Mouse (Mus musculus): ENCODE results near the gene Slc22a1. TPM values are rescaled to one million over a fixed set of nuclear protein-coding genes. Genes with fewer than 3 reads are reported as not detected.

The Slc22a1 gene
- total RNA-seq (2021) (10 to 100 TPM in 1 of 2 experiments, 1 to 10 TPM in 1; 7.9 to 10.8 TPM), polyA plus RNA-seq (2012; rRNA removed) (2.7 and 9.0 TPM in 2 replicates)
- long read RNA-seq, transcript Slc22a1-202 (4 exons, 447 nt), result major isoform, 5 of 5 reads
- long read RNA-seq, partial matches to known transcripts, result 0 of 5 reads
- long read RNA-seq, other reads (novel, unspliced or antisense), result 0 of 5 reads

DNA sequence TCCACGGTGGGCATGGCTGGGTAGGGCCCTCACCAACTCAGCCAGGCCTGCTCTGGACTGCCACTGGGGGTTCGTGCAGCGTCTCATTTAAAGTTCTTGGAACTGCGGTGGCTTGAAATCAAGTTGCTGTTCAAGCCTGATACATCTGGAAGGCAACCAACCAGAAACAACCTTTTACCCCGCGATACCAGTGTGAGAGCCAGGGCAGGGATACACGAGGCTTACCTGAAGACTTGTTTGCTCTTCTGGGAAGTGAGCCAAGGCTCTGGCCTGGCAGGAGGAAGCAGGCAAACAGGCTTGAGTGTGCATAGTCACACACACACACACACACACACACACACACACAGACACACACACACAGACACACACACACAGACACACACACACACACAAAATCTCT lies at the start of gene Slc22a1:
Gene Slc22a1, minus strand, starts transcription at position 184 of the 400 bp plus-strand sequence.
- no peaks in the 10 kb centered on the region for H3K4me1 ChIP-seq (ENCODE audit: control insufficient read depth, insufficient read depth, low read length)
- intact Hi-C loops (cut with DNase I), result no loop called here
- no peaks in the 10 kb centered on the region for H3K27me3 ChIP-seq (ENCODE audit: control insufficient read depth, insufficient read depth, low read length)
- TF ChIP-seq EP300 (IDR thresholded peaks at IDR 0.05; ENCODE audit: insufficient read depth, low read depth, low read length) (no peak), POLR2A (IDR thresholded peaks at IDR 0.05; ENCODE audit: insufficient read depth, low read depth, low read length) (no peak), CTCF (IDR thresholded peaks at IDR 0.05) (no peak)
- H3K4me3 ChIP-seq, result no peak within 1 kb of the TSS
- H3K36me3 ChIP-seq (ENCODE audit: control insufficient read depth, insufficient read depth, low read length), result no peaks in the 10 kb centered on the region
- no peaks in the 10 kb centered on the region for H3K79me2 ChIP-seq (replicated peaks; ENCODE audit: control insufficient read depth, insufficient read depth, low read length)
- no peak within 1 kb of the TSS for H3K9ac ChIP-seq (ENCODE audit: low read depth, low read length)
- DNase-seq, result no peak
- 68% methylated on average over 7 of the region's 7 CpGs for WGBS
- H3K27ac ChIP-seq, result no peak within 1 kb of the TSS

DNA sequence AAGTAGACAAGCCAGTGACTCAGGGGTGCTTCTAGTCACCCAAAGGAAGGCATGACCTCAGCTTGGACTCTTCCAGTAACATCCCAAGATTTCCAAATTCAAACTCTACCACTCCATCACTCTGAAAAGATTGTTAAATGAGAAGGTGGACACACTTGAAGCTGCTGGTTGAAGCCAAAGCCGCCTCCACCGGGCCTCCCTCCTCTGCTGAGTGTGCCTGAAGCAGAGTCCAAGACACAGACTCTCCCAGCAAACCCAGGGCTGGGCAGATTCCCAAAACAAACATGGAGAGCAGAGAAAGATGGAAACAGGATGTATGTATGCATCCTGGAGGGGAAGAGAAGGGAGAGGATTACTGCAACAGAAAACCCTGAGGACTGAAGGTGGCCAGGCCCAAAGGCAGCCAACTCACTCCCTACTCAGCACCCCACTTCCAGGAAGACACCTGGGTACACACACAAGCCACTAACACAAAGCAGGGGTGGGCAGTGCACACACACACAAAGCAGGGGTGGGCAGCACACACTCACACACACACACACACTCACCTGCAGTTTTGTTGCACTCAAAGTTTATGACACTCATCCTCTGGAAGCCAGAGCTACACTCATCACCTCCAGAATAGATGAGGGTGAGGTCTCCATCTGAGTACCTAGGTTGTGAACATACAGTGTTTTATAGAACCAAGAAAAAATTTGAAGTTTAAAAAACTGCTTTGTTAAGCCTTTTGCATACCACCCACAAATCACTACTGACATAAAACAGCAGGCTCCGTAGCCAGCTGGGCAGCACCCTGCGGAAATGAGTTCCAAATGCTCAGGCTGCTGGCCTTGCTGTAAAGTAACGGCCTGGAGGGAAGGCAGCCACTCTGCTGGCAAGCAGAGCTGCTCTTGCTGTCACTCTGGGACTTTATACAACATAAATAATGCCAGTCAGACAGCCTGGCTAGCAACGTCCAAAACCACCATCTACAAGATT lies 49.4 kb upstream of the Slc22a1 start:
- intact Hi-C loops (cut with DNase I), result loop anchor here (2.0 kb wide), 1 partner anchor 14 kb away; no protein-coding TSS in a partner anchor
- H3K27ac ChIP-seq, result peak overlapping the region; percentile 75
- H3K36me3 ChIP-seq (ENCODE audit: control insufficient read depth, insufficient read depth, low read length), result peaks cover 27% of the 10 kb centered on the region
- TF ChIP-seq EP300 (IDR thresholded peaks at IDR 0.05; ENCODE audit: insufficient read depth, low read depth, low read length) (0 out of 2 replicates have a peak, but pooled peaks have one; percentile 27), POLR2A (IDR thresholded peaks at IDR 0.05; ENCODE audit: insufficient read depth, low read depth, low read length) (no peak), CTCF (IDR thresholded peaks at IDR 0.05) (no peak)
- H3K4me1 ChIP-seq (ENCODE audit: control insufficient read depth, insufficient read depth, low read length), result peaks cover 42% of the 10 kb centered on the region
- H3K4me3 ChIP-seq, result no peak overlapping the region
- H3K9ac ChIP-seq (ENCODE audit: low read depth, low read length), result no peak overlapping the region
- no peaks in the 10 kb centered on the region for H3K27me3 ChIP-seq (ENCODE audit: control insufficient read depth, insufficient read depth, low read length)
- peak; percentile 60 to 67 for DNase-seq
- no peaks in the 10 kb centered on the region for H3K79me2 ChIP-seq (replicated peaks; ENCODE audit: control insufficient read depth, insufficient read depth, low read length)
- WGBS, result 14% methylated on average over 6 of the region's 6 CpGs

DNA sequence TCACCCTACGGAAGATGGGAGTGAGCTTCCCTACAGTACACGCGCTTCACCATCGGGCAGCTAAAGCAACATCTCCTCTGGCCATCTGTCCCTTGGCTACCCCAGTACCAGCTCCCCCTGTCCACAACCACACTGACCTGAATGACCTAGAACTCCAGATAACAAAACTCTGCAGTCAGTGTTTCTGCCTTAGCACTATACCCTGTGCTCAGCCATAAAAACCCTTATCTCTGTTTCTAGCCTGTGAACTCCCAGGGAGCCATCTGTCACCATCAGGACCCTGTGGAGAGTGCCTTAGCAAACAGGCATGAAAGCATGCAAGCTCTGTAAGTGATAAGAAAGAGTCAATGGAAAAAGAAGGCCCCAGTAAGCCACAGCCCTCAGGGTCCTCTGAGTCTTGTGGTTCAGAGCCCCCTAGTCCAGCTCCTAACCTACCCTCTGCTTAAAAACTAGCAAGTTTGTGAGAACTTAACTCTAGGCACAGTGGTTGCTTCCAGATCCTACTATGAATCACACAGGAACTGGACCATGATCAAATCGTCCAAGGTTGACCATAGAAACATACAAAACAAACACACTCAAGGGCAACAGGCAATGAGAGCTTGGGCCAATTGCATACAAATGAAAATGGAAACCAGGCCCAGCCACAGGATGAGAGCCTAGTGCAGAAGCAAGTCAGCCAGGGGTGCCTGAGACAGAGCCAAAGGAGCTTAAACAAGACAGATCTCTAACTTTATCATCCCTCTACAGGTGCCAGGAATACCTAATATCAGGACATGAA lies 48.5 kb upstream of the Slc22a1 start:
- no peaks in the 10 kb centered on the region for H3K79me2 ChIP-seq (replicated peaks; ENCODE audit: control insufficient read depth, insufficient read depth, low read length)
- no peaks in the 10 kb centered on the region for H3K27me3 ChIP-seq (ENCODE audit: control insufficient read depth, insufficient read depth, low read length)
- H3K9ac ChIP-seq (ENCODE audit: low read depth, low read length), result no peak overlapping the region; the same call in 1 of the 2 replicates
- intact Hi-C loops (cut with DNase I), result loop anchor here (2.0 kb wide), 1 partner anchor 15 kb away; no protein-coding TSS in a partner anchor
- peak overlapping the region; percentile 75 for H3K27ac ChIP-seq
- peaks cover 44% of the 10 kb centered on the region for H3K4me1 ChIP-seq (ENCODE audit: control insufficient read depth, insufficient read depth, low read length)
- peaks cover 27% of the 10 kb centered on the region for H3K36me3 ChIP-seq (ENCODE audit: control insufficient read depth, insufficient read depth, low read length)
- 50% methylated on average over 5 of the region's 5 CpGs for WGBS
- no peak for TF ChIP-seq POLR2A (IDR thresholded peaks at IDR 0.05; ENCODE audit: insufficient read depth, low read depth, low read length)
- no peak overlapping the region for H3K4me3 ChIP-seq
- DNase-seq, result peak in 1 of 2 experiments; percentile 70

DNA sequence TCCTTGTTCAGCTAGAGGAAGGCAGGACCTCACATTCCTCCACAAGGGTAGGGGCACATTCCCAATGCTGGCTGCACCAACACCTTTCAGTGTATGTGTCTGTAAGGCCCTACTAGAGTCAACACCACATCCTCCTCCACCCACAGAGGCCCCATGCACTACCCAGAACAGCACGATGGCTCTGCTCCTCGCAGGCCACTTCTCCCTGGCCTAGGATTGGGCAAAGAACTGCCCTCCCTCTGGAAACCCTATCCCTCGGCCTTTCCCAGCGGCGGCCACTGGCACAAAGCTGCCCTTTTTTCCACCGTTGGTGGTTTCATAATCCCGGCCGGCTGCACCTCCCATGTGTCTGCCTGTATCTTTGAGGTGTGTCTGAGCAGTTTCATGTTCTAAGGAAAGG lies 47.0 kb upstream of the Slc22a1 start:
- H3K4me1 ChIP-seq (ENCODE audit: control insufficient read depth, insufficient read depth, low read length), result peaks cover 43% of the 10 kb centered on the region
- H3K9ac ChIP-seq (ENCODE audit: low read depth, low read length), result no peak overlapping the region
- H3K27me3 ChIP-seq (ENCODE audit: control insufficient read depth, insufficient read depth, low read length), result no peaks in the 10 kb centered on the region
- peak; percentile 51 to 68 for DNase-seq
- peak overlapping the region; percentile 75 for H3K27ac ChIP-seq
- TF ChIP-seq POLR2A (IDR thresholded peaks at IDR 0.05; ENCODE audit: insufficient read depth, low read depth, low read length) (0 out of 2 replicates have a peak, but pooled peaks have one; percentile 13), CTCF (IDR thresholded peaks at IDR 0.05) (no peak), EP300 (IDR thresholded peaks at IDR 0.05; ENCODE audit: insufficient read depth, low read depth, low read length) (0 out of 2 replicates have a peak, but pooled peaks have one; percentile 16)
- no peaks in the 10 kb centered on the region for H3K79me2 ChIP-seq (replicated peaks; ENCODE audit: control insufficient read depth, insufficient read depth, low read length)
- intact Hi-C loops (cut with DNase I), result no loop called here
- H3K36me3 ChIP-seq (ENCODE audit: control insufficient read depth, insufficient read depth, low read length), result peaks cover 36% of the 10 kb centered on the region
- no peak overlapping the region for H3K4me3 ChIP-seq
- 40% methylated on average over 8 of the region's 8 CpGs for WGBS

DNA sequence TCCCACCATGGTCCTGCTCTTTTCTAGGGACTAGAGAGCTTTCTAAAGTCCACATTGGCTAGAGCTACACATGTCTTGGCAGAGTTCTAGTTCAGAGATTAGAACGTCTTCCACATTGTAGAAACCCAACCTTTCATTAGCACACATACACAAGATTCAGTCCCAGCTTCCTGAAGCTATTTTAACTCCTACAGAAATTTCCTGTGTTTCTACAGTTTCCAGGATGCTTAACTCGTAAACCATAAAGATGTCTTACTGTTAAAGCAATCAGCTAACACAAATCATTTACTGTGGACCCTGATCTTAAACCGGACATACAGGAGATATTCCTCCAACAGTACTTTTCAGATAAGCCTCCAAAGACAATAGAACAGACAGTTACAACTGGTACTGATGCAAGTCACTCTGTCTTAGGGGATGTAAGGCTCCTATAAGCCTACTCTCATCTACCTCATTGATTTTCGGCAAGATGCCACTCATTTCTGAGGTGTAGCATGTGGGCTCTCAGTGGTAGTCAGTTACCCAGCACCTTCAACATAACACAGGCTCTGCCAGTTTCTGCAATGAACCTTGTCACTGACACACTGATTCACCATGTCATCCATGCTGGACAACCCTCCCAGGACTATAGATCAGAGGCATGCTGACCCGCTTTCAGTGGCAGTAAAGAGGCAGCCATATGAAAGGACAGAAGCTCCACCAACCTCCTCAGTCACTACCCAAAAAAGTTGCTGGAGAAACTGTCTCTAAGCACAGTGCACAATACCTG lies 45.7 kb upstream of the Slc22a1 start:
- no peaks in the 10 kb centered on the region for H3K79me2 ChIP-seq (replicated peaks; ENCODE audit: control insufficient read depth, insufficient read depth, low read length)
- 41% methylated on average over 5 of the region's 5 CpGs for WGBS
- no peaks in the 10 kb centered on the region for H3K27me3 ChIP-seq (ENCODE audit: control insufficient read depth, insufficient read depth, low read length)
- peaks cover 38% of the 10 kb centered on the region for H3K36me3 ChIP-seq (ENCODE audit: control insufficient read depth, insufficient read depth, low read length)
- no peak for DNase-seq
- intact Hi-C loops (cut with DNase I), result no loop called here
- peak overlapping the region; percentile 75 for H3K27ac ChIP-seq
- H3K9ac ChIP-seq (ENCODE audit: low read depth, low read length), result no peak overlapping the region
- H3K4me3 ChIP-seq, result no peak overlapping the region
- peaks cover 43% of the 10 kb centered on the region for H3K4me1 ChIP-seq (ENCODE audit: control insufficient read depth, insufficient read depth, low read length)
- TF ChIP-seq POLR2A (IDR thresholded peaks at IDR 0.05; ENCODE audit: insufficient read depth, low read depth, low read length) (no peak), EP300 (IDR thresholded peaks at IDR 0.05; ENCODE audit: insufficient read depth, low read depth, low read length) (no peak), CTCF (IDR thresholded peaks at IDR 0.05) (no peak)
